Mouse (Mus musculus) CD4-positive, CD25-positive, alpha-beta regulatory T cell, adult 9 weeks (primary cell): ENCODE data around the gene Pou5f2. TPM values are rescaled to one million over a fixed set of nuclear protein-coding genes. Genes with fewer than 3 reads are reported as not detected.

ENCODE experiments used
- polyA plus RNA-seq: library from polyadenylated mRNA; unstranded; fragments of 100-300 nt; shearing (Covaris generic); gene quantifications from one replicate; pipeline ENCODE4 v1.2.1, GENCODE M21; 2017

The Pou5f2 gene
- polyA plus RNA-seq = 6.3 TPM

GRCm38 (mm10) chr13:78024683-78025294, at the start of gene Pou5f2:
Gene Pou5f2, plus strand, starts transcription at chr13:78024902.

Other genes with a start within 250 kb of the Pou5f2 start
- not detected for gene Nr2f1, start 174.9 kb downstream of the Pou5f2 start, polyA plus RNA-seq